Mouse (Mus musculus) thymus, postnatal 25 days (tissue): ENCODE measurements around the gene Slc25a4.

Source experiments
- DNase-seq: peaks from one replicate; pipeline ENCODE4 v3.0.0; 2022

The Slc25a4 gene

GRCm38 (mm10) chr8:46204974-46205640 is 6.0 kb downstream of the Slc25a4 start:
- no peak for DNase-seq

- no peak for DNase-seq
Measured at GRCm38 (mm10) chr8:46204301-46204700, 6.8 kb downstream of the Slc25a4 start.

- no peak for DNase-seq
Measured at GRCm38 (mm10) chr8:46202350-46202749, 8.7 kb downstream of the Slc25a4 start.

- DNase-seq, result no peak
Measured at GRCm38 (mm10) chr8:46197673-46198072, 13.4 kb downstream of the Slc25a4 start.

GRCm38 (mm10) chr8:46196877-46197276 is 14.2 kb downstream of the Slc25a4 start:
- no peak for DNase-seq

- no peak for DNase-seq
Measured at GRCm38 (mm10) chr8:46193100-46193499, 18.0 kb downstream of the Slc25a4 start.

GRCm38 (mm10) chr8:46185361-46185760 is 25.7 kb downstream of the Slc25a4 start:
- DNase-seq, result peak; percentile 57

- no peak for DNase-seq
Measured at GRCm38 (mm10) chr8:46180136-46180535, 30.9 kb downstream of the Slc25a4 start.

- DNase-seq, result no peak
Measured at GRCm38 (mm10) chr8:46173651-46174050, 37.4 kb downstream of the Slc25a4 start.

GRCm38 (mm10) chr8:46163870-46164190 is 47.3 kb downstream of the Slc25a4 start:
- DNase-seq, result no peak

- peak; percentile 98 for DNase-seq
Measured at GRCm38 (mm10) chr8:46162953-46163869, 47.9 kb downstream of the Slc25a4 start.
